Mouse (Mus musculus): ENCODE results near the gene Pttg1.

- TF ChIP-seq CTCF (conservative IDR thresholded peaks at IDR 0.05; ENCODE audit: low read length) (no peak), NANOG (IDR thresholded peaks at IDR 0.05; ENCODE audit: borderline replicate concordance, low read length) (no peak), POU5F1 (IDR thresholded peaks at IDR 0.05; ENCODE audit: borderline replicate concordance, low read length) (no peak)
These were observed 51.1 kb downstream of the Pttg1 start for GRCm38 (mm10) chr11:43374956-43375355.
